Mouse (Mus musculus): ENCODE data around the gene Padi3. TPM values are rescaled to one million over a fixed set of nuclear protein-coding genes. Genes with fewer than 3 reads are reported as not detected.
A peak's percentile ranks its signal among the peaks of the same experiment; 100 is the strongest.

The Padi3 gene
- polyA plus RNA-seq, 1 experiment from 2014 or later: 0.45 TPM

DNA sequence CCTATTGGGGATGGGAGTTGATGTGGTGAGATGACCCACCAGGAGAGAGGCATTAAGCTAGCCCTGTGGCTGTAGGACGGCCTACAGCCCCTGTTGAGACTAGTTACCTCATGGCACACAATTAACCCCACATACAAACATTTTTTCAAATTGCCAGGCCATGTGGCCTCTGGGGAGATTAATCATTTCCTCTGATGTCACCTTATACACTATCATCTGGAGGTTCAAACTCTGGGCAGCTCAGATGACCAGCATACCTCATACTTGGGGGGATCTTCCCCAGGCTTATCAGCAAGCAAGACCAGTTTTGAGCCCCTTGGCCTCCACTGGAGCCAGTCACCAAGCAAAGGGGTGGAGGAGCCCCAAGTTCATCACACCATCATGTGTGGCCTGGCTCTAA is 32.5 kb upstream of the Padi3 start:
- no peaks in the 10 kb centered on the region for H3K36me3 ChIP-seq
- H3K4me2 ChIP-seq: no peak overlapping the region
- peaks cover 26% of the 10 kb centered on the region; the same call in 1 of the 2 replicates for H3K27me3 ChIP-seq (replicated peaks)
- no peak overlapping the region for H3K4me3 ChIP-seq
- no peaks in the 10 kb centered on the region for H3K9me3 ChIP-seq (replicated peaks)
- 89% methylated on average over 1 of the region's 1 CpGs for whole genome bisulfite sequencing
- H3K9ac ChIP-seq: no peak overlapping the region
- H3K27ac ChIP-seq (ENCODE audit: poor library complexity, severe bottlenecking): no peak overlapping the region
- H3K4me1 ChIP-seq (replicated peaks): peaks cover 26% of the 10 kb centered on the region
- ATAC-seq (ENCODE audit: insufficient number of reproducible peaks, low FRiP score): no peak

DNA sequence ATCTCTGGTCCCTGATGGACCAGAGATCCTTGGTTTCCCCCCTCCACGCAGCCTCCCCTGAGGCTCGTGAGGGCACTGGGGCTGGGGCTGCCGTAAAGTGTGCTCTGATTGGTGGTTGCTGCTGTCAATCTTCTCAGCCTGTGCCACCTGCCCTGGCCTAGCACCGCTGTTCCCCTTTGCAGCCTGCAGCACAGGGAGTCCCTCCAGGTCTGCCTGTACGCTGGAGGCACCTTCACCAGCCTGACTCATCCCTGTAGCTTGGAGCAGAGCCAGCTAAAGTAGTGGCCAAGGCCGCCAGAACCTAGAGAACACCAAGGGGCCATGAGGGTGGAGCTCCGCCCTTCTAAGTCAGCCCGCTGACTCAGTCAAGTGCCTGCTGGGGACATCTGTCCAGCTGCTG is 27.4 kb upstream of the Padi3 start:
- Histone ChIP-seq H3K4me3 (no peak overlapping the region), H3K9ac (no peak overlapping the region), H3K4me2 (peak overlapping the region; percentile 50), H3K9me3 (replicated peaks) (no peaks in the 10 kb centered on the region), H3K4me1 (replicated peaks) (peaks cover 16% of the 10 kb centered on the region), H3K27ac (ENCODE audit: poor library complexity, severe bottlenecking) (no peak overlapping the region), H3K36me3 (no peaks in the 10 kb centered on the region), H3K27me3 (replicated peaks) (peaks cover 33% of the 10 kb centered on the region)
- 17% methylated on average over 8 of the region's 8 CpGs for WGBS
- ATAC-seq (ENCODE audit: insufficient number of reproducible peaks, low FRiP score): peak; percentile 43; the same call in 1 of the 2 replicates

DNA sequence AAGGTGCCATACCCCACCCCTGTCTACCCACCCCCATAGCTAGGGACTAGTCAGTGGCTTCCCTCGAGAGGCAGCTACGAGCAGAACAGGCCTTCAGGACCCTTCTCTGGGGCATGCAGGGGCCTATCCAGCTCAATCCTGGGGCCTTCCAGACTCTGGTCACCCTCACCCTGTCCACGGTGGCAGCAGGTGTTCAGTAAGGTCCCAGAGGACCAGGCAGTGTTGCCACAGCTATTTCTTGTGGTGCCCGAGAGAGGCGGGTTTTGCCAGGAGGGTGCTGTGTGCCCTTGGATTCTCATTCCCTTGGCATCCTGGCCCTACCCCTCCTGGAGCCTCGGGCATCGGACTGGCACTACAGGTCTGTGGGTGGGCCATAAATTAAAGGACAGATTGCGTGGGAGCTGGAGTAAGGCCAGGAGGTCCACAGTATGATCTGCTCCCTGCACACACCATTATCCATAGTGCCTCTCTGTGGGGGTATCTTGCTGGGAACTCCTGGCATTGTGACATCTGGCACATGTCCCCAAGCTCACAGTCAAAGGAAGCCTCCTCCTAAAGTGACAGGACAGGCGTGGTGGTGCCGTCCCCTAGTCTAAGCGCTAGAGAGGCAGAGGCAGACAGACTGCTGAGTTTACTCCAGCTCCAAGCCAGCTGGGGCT is 25.9 kb upstream of the Padi3 start:
- Histone ChIP-seq H3K4me2 (no peak overlapping the region), H3K4me1 (replicated peaks) (peaks cover 13% of the 10 kb centered on the region), H3K36me3 (no peaks in the 10 kb centered on the region), H3K9ac (no peak overlapping the region), H3K27ac (ENCODE audit: poor library complexity, severe bottlenecking) (no peak overlapping the region), H3K9me3 (replicated peaks) (no peaks in the 10 kb centered on the region), H3K4me3 (no peak overlapping the region), H3K27me3 (replicated peaks) (peaks cover 44% of the 10 kb centered on the region)
- WGBS: 76% methylated on average over 11 of the region's 11 CpGs
- ATAC-seq (ENCODE audit: insufficient number of reproducible peaks, low FRiP score): no peak

DNA sequence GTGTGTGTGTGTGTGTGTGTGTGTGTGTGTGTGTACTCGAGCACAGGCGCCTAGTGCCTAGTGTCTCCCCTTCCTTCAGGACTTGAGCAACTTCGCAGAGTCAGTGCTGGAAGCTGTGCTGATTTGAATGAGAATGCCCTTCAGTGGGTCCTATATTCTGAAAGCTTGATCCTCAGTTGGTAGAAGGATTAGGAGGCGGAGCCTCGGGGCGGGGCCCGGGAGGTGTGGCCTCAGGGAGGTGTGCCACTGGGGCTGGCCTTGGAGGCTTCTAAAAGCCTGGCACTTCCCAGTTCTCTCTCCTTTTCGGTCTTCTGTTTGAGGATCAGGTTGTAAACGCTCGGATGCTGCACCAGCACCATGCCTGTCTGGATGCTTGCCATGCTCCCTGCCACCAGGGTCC is 25.2 kb upstream of the Padi3 start:
- no peak overlapping the region for H3K4me3 ChIP-seq
- H3K9ac ChIP-seq: no peak overlapping the region
- peaks cover 51% of the 10 kb centered on the region for H3K27me3 ChIP-seq (replicated peaks)
- ATAC-seq (ENCODE audit: insufficient number of reproducible peaks, low FRiP score): peak; percentile 58; the same call in 1 of the 2 replicates
- H3K4me2 ChIP-seq: no peak overlapping the region
- no peaks in the 10 kb centered on the region for H3K36me3 ChIP-seq
- no peak overlapping the region for H3K27ac ChIP-seq (ENCODE audit: poor library complexity, severe bottlenecking)
- H3K4me1 ChIP-seq (replicated peaks): peaks cover 13% of the 10 kb centered on the region
- no peaks in the 10 kb centered on the region for H3K9me3 ChIP-seq (replicated peaks)
- WGBS: 11% methylated on average over 10 of the region's 10 CpGs

DNA sequence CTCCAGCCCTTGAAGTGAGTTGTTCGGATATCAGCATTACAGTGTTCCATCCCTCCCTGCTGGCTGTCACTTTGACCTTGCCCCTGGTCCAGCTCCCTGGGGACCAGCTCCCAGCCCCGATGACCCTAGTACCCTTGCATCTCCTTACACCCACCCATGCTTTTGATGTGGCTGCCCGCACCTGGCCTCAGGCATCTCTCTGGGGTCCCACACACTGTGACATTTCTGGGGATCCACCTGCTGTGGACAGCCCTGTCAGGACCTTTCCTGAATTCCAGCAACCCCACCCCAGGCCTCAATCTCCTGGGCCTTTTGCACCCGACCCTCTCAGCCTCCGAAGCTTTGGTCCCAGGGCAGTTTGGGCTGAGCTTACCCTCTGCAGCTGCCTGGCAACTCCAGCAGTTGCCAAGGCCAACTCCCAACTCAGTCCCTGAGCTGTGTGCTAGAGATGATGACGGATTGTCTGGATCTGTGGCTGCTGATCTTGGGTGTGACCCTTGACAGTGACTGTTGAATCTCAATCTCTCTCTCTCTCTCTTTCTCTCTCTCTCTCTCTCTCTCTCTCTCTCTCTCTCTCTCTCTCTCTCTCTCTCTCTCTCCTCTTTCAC is 24.0 kb upstream of the Padi3 start:
- Histone ChIP-seq H3K36me3 (no peaks in the 10 kb centered on the region), H3K27ac (ENCODE audit: poor library complexity, severe bottlenecking) (no peak overlapping the region), H3K4me3 (no peak overlapping the region), H3K9ac (no peak overlapping the region), H3K4me1 (replicated peaks) (peaks cover 13% of the 10 kb centered on the region), H3K4me2 (no peak overlapping the region), H3K27me3 (replicated peaks) (peaks cover 61% of the 10 kb centered on the region), H3K9me3 (replicated peaks) (no peaks in the 10 kb centered on the region)
- no peak for ATAC-seq (ENCODE audit: insufficient number of reproducible peaks, low FRiP score)
- WGBS: 67% methylated on average over 6 of the region's 6 CpGs

DNA sequence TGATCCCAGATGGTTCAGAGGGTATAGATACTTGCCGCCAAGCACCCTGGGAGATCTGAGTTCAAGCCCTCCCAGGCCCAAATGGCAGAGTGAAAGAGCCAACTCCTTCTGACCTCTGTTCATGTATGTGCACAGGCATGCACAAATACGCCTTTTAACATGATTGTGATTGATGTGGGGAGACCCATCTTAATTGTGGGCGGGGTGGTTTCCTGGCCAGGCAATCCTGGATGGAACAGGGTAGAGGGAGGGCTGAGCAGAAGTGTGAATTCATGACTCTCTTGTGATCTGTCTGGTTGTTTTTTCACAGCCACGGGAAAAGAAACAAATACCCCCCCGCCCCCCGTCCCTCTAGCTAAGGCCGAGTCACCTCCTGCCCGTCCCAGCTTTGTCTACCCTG is 22.4 kb upstream of the Padi3 start:
- Histone ChIP-seq H3K9ac (no peak overlapping the region), H3K4me3 (no peak overlapping the region), H3K4me2 (no peak overlapping the region), H3K27me3 (replicated peaks) (peaks cover 54% of the 10 kb centered on the region), H3K9me3 (replicated peaks) (no peaks in the 10 kb centered on the region), H3K4me1 (replicated peaks) (peaks cover 5% of the 10 kb centered on the region), H3K27ac (ENCODE audit: poor library complexity, severe bottlenecking) (no peak overlapping the region), H3K36me3 (no peaks in the 10 kb centered on the region)
- no peak for ATAC-seq (ENCODE audit: insufficient number of reproducible peaks, low FRiP score)
- WGBS: 60% methylated on average over 8 of the region's 8 CpGs

DNA sequence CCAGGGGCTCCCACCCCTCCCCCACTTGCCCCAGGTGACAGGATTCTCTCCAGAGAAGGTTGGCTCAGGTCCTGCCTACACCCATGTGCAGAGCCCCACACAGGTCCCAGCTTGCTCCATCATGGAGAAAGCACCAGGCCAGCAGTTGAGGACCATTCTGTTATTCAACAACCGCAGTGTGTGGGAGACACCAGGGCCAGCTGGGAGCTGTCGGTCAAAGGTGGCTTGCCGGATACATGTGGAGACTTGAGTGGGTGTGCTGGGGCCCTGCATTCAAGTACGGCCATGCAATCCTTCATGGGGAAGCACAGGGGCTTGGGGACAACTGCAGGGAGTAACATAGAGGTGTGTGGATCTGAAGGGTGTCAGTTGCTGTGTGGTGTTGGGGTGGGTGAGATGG is 21.4 kb upstream of the Padi3 start:
- no peak overlapping the region for H3K4me2 ChIP-seq
- H3K27ac ChIP-seq (ENCODE audit: poor library complexity, severe bottlenecking): no peak overlapping the region
- peaks cover 54% of the 10 kb centered on the region for H3K27me3 ChIP-seq (replicated peaks)
- H3K9me3 ChIP-seq (replicated peaks): no peaks in the 10 kb centered on the region
- no peak overlapping the region for H3K9ac ChIP-seq
- H3K4me1 ChIP-seq (replicated peaks): no peaks in the 10 kb centered on the region
- no peak overlapping the region for H3K4me3 ChIP-seq
- no peak for ATAC-seq (ENCODE audit: insufficient number of reproducible peaks, low FRiP score)
- 80% methylated on average over 4 of the region's 4 CpGs for WGBS
- H3K36me3 ChIP-seq: no peaks in the 10 kb centered on the region

DNA sequence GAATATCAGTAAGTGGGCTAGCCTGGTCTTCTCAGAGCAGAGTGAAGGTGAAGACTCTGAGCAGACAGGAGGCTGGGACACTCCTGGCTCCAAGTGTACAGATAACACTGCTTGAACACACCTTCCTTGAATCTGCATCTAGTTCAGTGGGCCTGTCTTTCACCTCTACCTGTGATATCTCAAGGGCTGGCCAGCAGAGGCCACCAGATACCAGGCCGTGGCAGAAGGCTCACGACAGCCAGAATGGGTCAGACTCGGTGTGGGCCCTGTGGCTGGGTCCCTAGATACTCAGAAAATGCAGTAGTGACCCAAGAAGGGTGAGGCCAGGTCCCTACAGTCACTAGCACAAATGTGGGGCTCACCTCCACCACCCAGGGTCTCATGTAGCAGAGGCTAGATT is 16.8 kb upstream of the Padi3 start:
- Histone ChIP-seq H3K9me3 (replicated peaks) (peaks cover 34% of the 10 kb centered on the region), H3K27me3 (replicated peaks) (peaks cover 23% of the 10 kb centered on the region), H3K36me3 (no peaks in the 10 kb centered on the region), H3K4me1 (replicated peaks) (no peaks in the 10 kb centered on the region), H3K9ac (no peak overlapping the region), H3K27ac (ENCODE audit: poor library complexity, severe bottlenecking) (no peak overlapping the region), H3K4me3 (no peak overlapping the region), H3K4me2 (no peak overlapping the region)
- ATAC-seq (ENCODE audit: insufficient number of reproducible peaks, low FRiP score): no peak
- 41% methylated on average over 3 of the region's 3 CpGs for WGBS

DNA sequence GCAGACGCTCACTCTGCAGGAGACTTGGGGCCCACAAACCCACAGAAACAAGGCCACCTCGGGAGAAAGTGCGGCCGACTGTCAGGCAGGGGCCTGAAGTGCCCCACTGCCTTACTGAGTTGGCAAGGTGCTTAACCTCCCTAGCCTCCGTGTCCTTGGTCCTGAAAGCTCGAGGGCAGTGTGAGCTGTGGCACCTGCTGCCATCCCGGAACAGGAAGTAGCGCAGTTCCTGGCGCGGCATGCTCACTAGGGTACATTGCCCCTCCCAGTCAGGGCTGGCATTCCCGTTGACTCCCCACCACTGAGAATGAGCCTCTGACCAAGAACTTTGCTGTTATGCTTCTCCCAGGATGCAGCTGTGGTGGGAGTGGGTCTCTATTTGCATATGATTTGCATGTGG is 15.5 kb upstream of the Padi3 start:
- H3K4me2 ChIP-seq: no peak overlapping the region
- H3K27me3 ChIP-seq (replicated peaks): peaks cover 12% of the 10 kb centered on the region
- H3K9me3 ChIP-seq (replicated peaks): peaks cover 44% of the 10 kb centered on the region
- no peak overlapping the region for H3K27ac ChIP-seq (ENCODE audit: poor library complexity, severe bottlenecking)
- H3K4me3 ChIP-seq: no peak overlapping the region
- no peaks in the 10 kb centered on the region for H3K4me1 ChIP-seq (replicated peaks)
- 65% methylated on average over 11 of the region's 11 CpGs for WGBS
- ATAC-seq (ENCODE audit: insufficient number of reproducible peaks, low FRiP score): no peak
- H3K36me3 ChIP-seq: no peaks in the 10 kb centered on the region
- no peak overlapping the region for H3K9ac ChIP-seq

DNA sequence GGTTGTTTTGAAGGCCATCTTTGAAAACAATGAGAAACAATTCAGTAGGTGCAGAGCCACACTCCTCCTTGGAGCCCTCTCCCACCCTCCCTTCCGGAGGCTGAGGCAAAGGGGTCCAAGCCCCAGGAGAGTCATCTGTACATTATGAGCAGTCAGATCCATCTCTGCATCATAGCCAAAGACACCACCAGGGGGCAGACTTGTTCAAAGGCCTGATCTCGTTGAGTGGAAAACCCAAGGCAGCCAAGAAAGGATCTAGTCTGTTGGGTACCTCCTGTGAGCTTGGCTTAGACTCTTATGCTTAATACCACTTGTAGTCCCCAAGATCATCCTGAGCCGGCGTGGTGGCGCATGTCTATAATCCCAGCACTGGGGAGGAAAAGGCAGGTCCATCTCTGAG is 11.5 kb upstream of the Padi3 start:
- Histone ChIP-seq H3K27me3 (replicated peaks) (no peaks in the 10 kb centered on the region; the same call in 1 of the 2 replicates), H3K4me1 (replicated peaks) (peaks cover 2% of the 10 kb centered on the region; the same call in 1 of the 2 replicates), H3K36me3 (no peaks in the 10 kb centered on the region), H3K4me2 (no peak overlapping the region), H3K9ac (no peak overlapping the region), H3K4me3 (no peak overlapping the region), H3K27ac (ENCODE audit: poor library complexity, severe bottlenecking) (no peak overlapping the region), H3K9me3 (replicated peaks) (peaks cover 49% of the 10 kb centered on the region)
- WGBS: 77% methylated on average over 5 of the region's 5 CpGs
- no peak for ATAC-seq (ENCODE audit: insufficient number of reproducible peaks, low FRiP score)

DNA sequence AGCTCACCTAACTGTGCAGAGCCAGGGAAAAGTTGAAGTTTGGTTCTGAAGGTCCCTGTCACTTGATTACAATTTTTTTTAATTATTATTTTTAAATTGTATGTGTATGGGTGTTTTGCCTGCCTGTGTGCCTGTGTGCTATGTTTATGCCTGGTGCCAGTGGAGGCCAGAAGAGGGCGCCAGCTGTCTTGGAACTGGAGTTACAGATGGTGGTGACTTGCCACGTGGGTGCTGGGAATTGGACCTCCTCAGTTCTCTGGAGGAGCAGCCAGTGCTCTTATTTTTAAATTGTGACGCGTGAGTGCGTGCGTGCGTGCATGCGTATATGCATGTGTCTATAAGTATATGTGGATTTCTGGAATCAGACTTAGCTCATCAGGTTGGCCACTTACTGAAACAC is 7.0 kb upstream of the Padi3 start:
- no peak for ATAC-seq (ENCODE audit: insufficient number of reproducible peaks, low FRiP score)
- Histone ChIP-seq H3K27me3 (replicated peaks) (no peaks in the 10 kb centered on the region), H3K27ac (ENCODE audit: poor library complexity, severe bottlenecking) (no peak overlapping the region), H3K4me3 (no peak overlapping the region), H3K9ac (no peak overlapping the region), H3K4me1 (replicated peaks) (peaks cover 42% of the 10 kb centered on the region), H3K4me2 (no peak overlapping the region), H3K36me3 (no peaks in the 10 kb centered on the region), H3K9me3 (replicated peaks) (peaks cover 17% of the 10 kb centered on the region)
- 92% methylated on average over 8 of the region's 8 CpGs for WGBS
